Mouse (Mus musculus) liver, embryonic 11.5 days (tissue): Measurements from ENCODE around the gene Pdgfra. TPM values are rescaled to one million over a fixed set of nuclear protein-coding genes. Genes with fewer than 3 reads are reported as not detected.

Experiments used
- microRNA-seq: library from miRNA; unstranded; fragments of <30 nt; microRNA quantifications from one replicate; pipeline ENCODE4, GENCODE M21; 2017; ENCODE audit warnings: borderline number of aligned reads
- polyA plus RNA-seq: library from polyadenylated mRNA; unstranded; fragments of >200 nt; fragmentation: Nextera tagmentation; extraction: Ambion mirVana; gene quantifications from 2 replicates; pipeline ENCODE4 v1.2.1, GENCODE M21; 2014

Pdgfra gene
- polyA plus RNA-seq, 1 experiment from 2014 or later = 21.9 TPM

Small RNAs within 50 kb of the gene (microRNA-seq; reads per million reads assigned to microRNA genes)
- gene Mir7025 = 3.2 reads per million

Other genes starting within 250 kb of the Pdgfra start
- gene Chic2, start 107.5 kb upstream of the Pdgfra start, polyA plus RNA-seq = 32.7 and 33.2 TPM in 2 replicates
- not detected in 2 replicates for gene Gsx2, start 76.7 kb upstream of the Pdgfra start, polyA plus RNA-seq